Mouse (Mus musculus) right cerebral cortex, postnatal 14 days (tissue): Measurements from ENCODE around the gene Wdr5.

ENCODE experiments used
- DNase-seq: peaks from one replicate; pipeline ENCODE4 v3.0.0; 2022

Gene Wdr5

GRCm38 (mm10) chr2:27514639-27515328, at the start of gene Wdr5:
Gene Wdr5, plus strand, starts transcription at chr2:27515157.
- DNase-seq, result peak; percentile 97

DNA sequence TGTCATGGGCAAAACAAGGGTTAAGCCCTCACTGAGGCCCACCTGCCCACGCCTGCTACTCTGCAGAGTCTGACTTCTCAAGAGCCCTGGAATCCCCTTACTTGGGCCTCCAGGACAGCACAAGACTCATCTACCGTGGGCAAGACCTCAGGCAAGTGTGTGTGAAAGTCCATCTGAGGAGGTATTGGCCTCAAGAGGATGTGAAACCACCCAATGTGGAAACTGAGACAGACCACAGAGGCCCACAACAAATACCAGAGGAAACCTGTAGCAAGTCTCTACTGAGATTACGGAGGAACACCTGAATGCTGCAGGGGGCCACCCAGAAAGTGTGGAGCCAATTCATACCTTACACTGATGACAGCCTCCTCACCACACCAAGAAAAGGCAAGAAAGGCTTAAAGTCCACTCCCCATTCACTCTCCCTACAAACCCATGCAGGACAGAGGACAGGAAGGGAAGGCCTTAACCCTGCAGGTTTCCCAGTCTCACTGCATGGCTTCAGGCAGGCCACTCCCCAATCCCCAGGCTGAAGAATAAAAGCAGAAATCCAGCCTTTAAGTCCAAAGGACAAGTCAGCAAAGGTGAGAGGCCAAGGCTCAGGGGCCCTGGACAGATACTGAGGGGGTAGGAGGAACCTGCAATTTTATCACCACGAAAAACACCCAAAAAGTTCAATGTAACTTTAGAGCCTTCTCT, 45.5 kb upstream of the Wdr5 start:
- DNase-seq, result no peak

- DNase-seq, result no peak
Measured at GRCm38 (mm10) chr2:27469991-27470355, 45.0 kb upstream of the Wdr5 start.

- no peak for DNase-seq
Measured at GRCm38 (mm10) chr2:27470535-27470934, 44.4 kb upstream of the Wdr5 start.

- DNase-seq, result no peak
Measured at GRCm38 (mm10) chr2:27471170-27471584, 43.8 kb upstream of the Wdr5 start.

DNA sequence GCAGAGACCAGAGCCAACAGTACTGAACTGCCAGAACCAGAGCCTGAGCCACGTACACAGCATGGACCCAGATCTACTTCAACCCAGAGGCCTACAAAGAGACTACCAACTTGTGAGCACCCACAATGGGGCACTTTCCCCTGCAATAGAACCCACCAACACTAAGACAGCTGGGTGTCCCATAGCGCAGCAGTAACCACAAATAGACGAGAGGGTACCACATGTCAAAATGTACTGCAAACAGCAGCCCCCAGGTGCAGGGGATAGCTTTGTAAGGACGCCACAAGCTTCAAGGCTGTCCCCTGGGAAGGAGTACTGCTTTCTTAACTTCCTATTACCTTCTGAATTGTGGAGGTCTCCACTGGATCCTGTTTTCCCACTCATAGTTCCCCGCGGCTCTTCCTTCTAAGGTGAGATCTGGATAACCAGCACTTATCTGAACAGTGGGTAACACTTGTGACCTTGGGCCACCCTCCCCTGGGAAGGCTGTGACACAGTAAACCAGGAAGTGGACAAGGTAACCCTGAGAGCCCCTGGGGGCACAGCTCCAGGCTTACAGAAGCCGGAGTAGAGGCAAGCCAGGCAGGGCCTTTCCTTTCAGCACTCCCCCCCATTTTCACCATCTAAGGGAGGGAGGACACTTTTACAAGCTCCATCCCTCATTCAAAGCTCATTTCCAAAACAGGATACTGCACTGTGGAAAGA, 41.7 kb upstream of the Wdr5 start:
- no peak for DNase-seq

DNA sequence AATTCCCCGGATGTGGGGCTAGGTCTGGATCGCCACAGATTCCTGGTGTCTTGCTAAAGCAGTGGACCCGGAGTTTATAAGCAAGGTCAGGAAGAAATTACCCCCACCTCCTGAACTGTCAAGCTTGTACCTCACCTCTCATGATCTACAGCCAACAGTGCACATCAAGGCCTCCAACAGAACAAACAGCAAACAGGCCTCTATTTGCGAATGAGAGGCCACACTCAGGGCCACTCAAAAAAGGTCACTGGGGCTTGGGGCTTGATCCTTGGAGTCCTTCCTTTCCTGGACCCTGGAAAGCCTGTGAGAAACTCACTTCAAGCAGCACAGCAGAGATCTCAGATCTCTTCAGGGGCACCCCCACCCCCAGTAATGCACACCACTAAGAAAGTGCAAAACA, 41.0 kb upstream of the Wdr5 start:
- no peak for DNase-seq

- DNase-seq, result peak; percentile 38
Measured at GRCm38 (mm10) chr2:27474621-27475484, 40.1 kb upstream of the Wdr5 start.

- DNase-seq, result peak; percentile 90
Measured at GRCm38 (mm10) chr2:27475495-27476302, 39.3 kb upstream of the Wdr5 start.

GRCm38 (mm10) chr2:27476303-27477192, 38.4 kb upstream of the Wdr5 start:
- DNase-seq, result no peak

DNA sequence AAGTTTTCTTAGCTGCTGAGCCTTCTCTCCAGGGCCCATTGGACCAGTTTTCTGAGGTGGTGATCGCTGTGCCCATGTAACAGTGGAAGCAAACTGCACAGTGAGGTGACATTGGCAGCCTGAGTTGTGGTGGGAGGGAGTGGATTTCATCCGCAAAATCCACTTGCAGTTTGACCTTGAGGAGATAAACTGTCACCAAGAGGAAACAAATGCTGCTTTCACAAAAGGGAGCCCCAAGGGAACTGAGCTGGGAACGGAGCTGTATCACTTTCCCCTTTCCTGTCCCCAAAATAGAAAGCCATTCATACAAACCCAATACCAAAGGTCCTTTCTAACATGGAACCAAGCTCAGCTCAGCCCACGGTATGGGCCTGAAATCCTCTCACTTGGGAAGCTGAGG, 35.1 kb upstream of the Wdr5 start:
- DNase-seq, result no peak

- DNase-seq, result no peak
Measured at GRCm38 (mm10) chr2:27480367-27480766, 34.6 kb upstream of the Wdr5 start.

DNA sequence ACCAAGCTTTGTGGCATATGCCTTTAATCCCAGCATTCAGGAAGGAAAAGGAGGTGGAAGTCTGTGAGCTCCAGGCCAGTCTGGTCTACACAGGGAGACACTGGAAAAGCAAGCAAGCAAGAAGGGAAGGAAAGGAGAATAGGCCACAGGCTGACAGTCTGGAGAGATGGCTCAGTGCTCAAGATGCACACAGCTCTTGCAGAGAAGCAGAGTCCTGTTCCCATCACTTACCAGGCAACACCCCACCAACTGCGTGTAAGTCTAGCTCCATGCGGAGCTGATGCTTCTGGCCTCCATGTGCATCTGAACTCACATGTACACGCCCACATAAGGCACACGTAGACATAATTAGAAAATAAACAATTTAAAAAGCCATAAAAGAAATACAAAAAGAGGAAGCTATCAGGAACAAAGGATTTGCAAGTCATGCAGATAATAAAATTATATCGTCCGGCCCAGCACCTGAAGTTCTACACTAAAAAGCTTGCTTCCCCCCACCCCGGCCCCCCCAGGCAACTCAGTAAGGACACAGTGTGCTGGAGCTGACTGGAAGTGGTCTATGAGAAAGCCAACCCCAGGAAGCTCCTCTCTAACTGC, 32.6 kb upstream of the Wdr5 start:
- DNase-seq, result no peak

- DNase-seq, result no peak
Measured at GRCm38 (mm10) chr2:27486725-27487124, 28.2 kb upstream of the Wdr5 start.

- no peak for DNase-seq
Measured at GRCm38 (mm10) chr2:27487336-27488049, 27.5 kb upstream of the Wdr5 start.

GRCm38 (mm10) chr2:27488362-27488761, 26.6 kb upstream of the Wdr5 start:
- DNase-seq, result no peak

DNA sequence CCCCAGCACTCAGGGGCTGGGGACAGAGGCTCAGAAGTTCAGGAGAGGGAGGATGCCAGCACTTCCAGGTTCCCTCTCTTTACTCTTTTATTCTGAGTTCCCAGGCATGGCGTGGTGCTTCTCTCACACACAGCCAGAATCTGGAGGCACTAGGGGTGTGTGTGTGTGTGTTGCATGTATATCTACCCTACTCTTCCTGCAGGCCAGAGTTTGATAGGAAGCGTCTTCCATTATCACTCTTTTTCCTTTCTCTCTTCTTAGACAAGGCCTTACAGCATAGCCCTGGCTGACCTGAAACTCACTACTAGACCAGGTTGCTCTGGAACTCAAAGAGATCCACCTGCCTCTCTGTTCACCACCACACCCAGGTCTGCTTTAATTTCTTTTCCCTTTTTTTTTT, 24.0 kb upstream of the Wdr5 start:
- DNase-seq, result no peak

DNA sequence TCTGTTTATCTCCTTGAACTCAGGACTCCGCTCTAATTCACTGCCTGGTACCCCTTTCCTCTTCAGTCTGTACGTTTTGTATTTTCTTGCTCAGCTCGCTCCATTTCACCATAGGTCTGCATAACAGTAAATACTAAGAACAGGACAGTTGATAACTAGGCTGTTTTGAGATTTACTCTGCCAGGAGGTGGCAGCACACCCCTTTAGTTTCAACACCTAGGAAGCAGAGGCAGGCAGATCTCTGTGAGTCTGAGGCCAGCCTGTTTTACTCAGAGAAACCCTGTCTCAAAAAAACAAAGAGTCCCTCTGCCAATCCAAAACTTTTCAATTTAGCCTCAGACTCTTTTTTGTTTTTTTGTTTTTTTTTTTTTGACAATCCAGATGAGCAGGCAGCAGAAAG, 21.0 kb upstream of the Wdr5 start:
- DNase-seq, result no peak

DNA sequence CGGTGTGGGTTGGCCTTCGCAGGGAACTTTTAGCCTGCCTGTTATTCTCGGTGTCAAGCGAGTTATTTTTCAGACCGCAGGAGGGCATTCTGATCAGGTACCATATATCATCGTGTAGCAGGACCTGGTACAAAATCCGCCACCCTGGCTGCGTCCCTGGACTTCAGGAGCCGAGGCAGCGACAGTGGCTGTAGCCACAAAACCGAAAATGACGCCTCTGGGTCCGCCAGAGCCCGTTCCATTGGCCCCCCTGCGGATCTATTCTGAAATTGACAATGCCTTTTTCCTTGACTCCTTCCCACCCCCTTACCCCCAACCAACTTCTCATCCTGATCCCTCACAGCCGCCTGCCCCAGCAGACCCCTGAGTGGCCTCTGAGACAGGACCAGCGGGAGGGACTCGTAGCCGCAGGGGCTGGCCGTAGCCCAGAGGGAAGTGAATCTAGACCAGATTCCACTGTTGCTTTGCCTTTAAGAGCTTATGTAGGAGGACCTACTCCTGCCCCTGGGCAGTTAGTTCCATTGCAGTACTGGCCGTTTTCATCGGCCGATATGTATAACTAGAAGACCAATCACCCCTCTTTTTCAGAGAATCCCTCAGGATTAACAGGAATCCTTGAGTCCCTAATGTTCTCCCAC, 18.4 kb upstream of the Wdr5 start:
- DNase-seq, result no peak
